Mouse (Mus musculus) layer of hippocampus, adult 9-10 months (tissue): ENCODE results near the gene Suclg2.

Experiments
- DNase-seq: peaks from one replicate; pipeline ENCODE4 v3.0.0; 2022; ENCODE audit warnings: low spot score

The Suclg2 gene

DNA sequence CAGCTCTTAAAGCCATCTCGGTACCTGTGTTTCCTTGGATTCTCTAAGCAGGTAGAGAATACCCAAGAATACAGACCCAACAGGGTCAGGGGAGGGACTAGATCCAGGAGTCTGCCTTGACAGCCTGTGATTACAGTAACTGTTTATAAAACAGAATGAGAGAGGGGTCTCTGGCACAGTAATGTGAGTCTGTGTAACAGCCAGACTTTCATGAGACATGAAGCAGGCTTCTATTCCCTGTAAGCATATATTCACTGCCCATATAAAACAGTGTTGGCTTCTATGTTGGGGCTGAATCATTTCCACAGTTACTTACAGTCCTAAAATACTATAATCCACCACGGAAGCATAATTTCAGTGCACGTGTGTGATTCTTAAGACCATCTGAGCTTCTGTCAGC is 19.3 kb downstream of the Suclg2 start:
- no peak for DNase-seq

DNA sequence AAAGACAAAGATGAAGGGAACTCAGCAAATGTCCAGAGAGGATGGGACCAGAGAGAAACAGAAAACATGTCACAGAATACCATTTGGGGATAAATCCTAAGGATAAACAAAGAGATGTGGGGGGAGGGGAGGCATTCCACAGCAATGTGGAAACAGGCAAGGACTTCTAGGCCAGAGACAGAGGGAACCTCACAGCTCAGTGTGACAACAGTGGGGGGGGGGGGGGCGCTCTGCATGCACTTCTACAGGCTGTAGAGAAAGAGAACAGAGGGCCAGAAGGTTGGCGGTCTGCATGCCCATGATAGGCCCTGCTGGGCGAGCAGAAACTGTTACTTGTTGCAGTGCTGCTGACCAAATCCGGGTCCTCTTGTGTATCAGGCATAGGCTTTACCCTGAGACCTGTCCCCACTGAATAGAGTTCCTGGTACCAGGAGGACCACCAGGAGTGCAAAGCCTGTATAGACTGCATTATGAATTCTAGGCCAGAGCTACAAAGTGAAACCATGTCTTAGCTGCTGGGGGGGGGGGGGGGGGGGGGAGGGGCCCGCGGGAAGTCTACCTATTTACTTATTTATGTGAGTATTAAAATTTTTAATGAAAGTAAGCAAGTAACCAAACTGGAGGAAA is 20.0 kb downstream of the Suclg2 start:
- no peak for DNase-seq

- no peak for DNase-seq
Observed at GRCm38 (mm10) chr6:95694910-95695309, 23.7 kb downstream of the Suclg2 start.

- DNase-seq, result no peak
Observed at GRCm38 (mm10) chr6:95685242-95685641, 33.4 kb downstream of the Suclg2 start.

GRCm38 (mm10) chr6:95679718-95680117 is 38.9 kb downstream of the Suclg2 start:
- DNase-seq, result no peak

DNA sequence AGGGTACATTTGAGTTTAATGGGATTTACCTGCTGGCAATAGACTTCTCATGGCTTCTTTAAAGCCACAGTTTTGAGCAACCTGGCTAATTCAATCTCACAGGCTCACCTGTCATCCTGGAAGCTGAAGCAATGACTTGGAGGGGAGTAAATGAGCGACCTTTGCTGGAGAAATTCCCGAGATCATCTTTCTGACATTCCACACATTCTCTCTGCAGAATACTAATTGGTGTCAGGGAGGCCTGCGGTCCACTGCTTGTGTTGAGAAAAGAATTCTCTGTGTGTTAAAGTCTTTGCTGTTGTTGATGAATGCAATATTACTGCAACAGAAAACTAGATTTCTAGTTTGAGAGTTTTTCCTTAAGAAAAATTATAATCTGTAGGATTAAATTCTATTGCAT is 39.3 kb downstream of the Suclg2 start:
- DNase-seq, result no peak

GRCm38 (mm10) chr6:95676951-95677350 is 41.6 kb downstream of the Suclg2 start:
- no peak for DNase-seq

DNA sequence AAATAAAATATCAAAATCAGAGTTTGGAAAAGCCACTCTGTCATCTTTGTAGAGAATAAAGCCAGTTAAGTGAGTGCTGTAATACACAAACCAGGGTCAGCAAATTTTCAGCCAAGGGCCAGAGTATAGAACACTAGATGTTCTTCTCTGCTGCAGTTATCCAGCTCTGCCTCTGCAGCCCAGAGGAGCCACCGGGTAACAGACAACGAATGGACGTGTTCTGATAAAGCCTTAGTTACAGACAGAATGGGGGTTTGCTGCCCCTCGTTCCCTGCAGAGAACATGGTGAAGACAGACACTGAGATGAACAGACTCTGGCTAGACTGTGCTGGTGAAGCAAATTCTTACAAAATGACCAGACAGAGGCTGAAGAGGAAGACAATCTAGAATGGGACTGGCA is 42.2 kb downstream of the Suclg2 start:
- no peak for DNase-seq

GRCm38 (mm10) chr6:95675059-95675705 is 43.4 kb downstream of the Suclg2 start:
- DNase-seq, result no peak

DNA sequence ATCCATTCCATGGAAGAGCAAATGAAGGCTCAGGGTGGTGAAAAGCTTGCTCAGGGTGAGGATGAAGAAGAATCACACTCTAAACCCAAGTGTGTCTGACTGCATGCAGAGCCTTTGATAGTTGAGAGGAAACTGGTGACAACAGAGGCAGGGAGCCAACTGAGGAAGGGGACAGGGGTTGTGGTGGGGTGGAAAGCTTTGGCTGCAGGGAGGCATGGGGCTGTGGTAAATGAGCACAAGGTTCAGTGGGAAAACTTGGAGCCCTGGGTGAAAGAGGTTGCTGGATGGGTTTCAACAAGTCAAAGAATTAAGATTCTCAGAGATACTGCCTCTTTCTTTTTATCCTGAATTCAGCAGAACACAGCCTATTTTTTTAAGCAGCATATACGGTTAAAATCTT is 43.9 kb downstream of the Suclg2 start:
- no peak for DNase-seq

DNA sequence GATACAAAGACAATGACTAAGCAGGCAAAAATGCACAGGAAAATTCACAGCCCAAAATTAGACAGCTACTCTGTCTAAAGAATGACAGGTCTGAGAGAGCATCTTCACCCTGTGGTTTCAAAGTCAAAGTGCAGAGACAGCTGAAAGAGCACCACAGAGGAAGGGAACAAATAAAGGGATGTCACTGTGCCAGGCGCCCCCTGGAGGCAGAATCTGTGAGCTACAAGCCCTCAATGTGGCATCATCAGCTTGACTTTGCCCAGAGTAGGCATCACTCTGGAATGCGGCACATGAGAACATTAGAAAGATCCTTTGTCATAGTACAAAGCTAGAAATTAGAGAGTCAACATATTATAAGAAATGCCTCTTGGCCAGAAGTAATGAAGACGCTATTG is 49.3 kb downstream of the Suclg2 start:
- DNase-seq, result peak; percentile 41

- no peak for DNase-seq
Observed at GRCm38 (mm10) chr6:95668629-95669334, 49.8 kb downstream of the Suclg2 start.

GRCm38 (mm10) chr6:95657671-95658070 is 60.9 kb downstream of the Suclg2 start:
- no peak for DNase-seq

DNA sequence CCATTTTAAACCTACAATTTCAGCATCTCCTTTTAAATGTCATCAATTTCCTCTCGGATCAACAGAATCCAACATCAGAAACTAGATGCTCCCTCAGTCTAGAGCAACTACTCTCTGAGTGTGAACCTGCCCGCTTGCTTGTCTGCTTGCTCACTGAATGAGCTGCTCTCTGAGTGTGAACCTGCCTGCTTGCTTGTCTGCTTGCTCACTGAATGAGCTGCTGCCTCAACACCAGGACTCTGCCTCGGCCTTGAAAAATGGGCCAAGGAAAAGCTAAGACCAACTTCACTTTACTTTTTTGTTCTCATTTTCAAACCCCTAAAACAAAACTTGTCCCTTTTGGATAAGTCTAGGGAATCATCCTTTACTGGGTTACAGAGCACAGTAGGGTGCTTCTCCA is 64.9 kb downstream of the Suclg2 start:
- DNase-seq, result no peak

GRCm38 (mm10) chr6:95652774-95653173 is 65.8 kb downstream of the Suclg2 start:
- no peak for DNase-seq

- no peak for DNase-seq
Observed at GRCm38 (mm10) chr6:95651391-95651876, 67.2 kb downstream of the Suclg2 start.

GRCm38 (mm10) chr6:95650082-95650722 is 68.4 kb downstream of the Suclg2 start:
- no peak for DNase-seq

- DNase-seq, result no peak
Observed at GRCm38 (mm10) chr6:95649123-95649663, 69.4 kb downstream of the Suclg2 start.

- DNase-seq, result no peak
Observed at GRCm38 (mm10) chr6:95637416-95637815, 81.2 kb downstream of the Suclg2 start.

- no peak for DNase-seq
Observed at GRCm38 (mm10) chr6:95635411-95635810, 83.2 kb downstream of the Suclg2 start.

DNA sequence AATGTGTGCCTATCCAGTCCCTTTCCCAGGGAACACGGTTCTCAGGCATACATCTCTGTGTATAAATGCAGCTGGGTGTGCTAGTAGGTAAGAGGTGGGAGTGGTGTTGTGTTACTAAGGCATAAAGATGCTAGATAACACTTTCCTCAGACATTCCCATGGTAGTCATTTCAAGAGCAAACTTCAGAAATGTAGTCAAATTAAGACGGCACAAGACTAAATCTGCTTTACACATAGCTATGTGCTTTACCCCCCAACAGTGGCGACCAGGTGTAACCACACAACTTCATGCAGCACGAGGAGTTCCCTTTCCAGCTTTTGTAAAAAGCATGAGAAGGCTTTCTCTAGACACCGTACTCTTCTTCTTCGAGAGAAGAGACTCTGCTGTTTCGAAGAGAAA is 89.5 kb downstream of the Suclg2 start:
- DNase-seq, result no peak

GRCm38 (mm10) chr6:95621821-95622220 is 96.8 kb downstream of the Suclg2 start:
- no peak for DNase-seq
